Mouse (Mus musculus): Measurements from ENCODE around the gene Clrn1. TPM values are rescaled to one million over a fixed set of nuclear protein-coding genes. Genes with fewer than 3 reads are reported as not detected.
"Not testable (repeated sequence)": the region's sequence is repeated elsewhere in the genome, so short reads cannot be mapped to it uniquely, and the experiment has no call there.

Clrn1 gene
- total RNA-seq (2015; ENCODE audit: low replicate concordance), result 4.2 TPM in 1 of 2 replicates, not detected in the other
- total RNA-seq (2017; ENCODE audit: low replicate concordance), result not detected in 2 replicates

DNA sequence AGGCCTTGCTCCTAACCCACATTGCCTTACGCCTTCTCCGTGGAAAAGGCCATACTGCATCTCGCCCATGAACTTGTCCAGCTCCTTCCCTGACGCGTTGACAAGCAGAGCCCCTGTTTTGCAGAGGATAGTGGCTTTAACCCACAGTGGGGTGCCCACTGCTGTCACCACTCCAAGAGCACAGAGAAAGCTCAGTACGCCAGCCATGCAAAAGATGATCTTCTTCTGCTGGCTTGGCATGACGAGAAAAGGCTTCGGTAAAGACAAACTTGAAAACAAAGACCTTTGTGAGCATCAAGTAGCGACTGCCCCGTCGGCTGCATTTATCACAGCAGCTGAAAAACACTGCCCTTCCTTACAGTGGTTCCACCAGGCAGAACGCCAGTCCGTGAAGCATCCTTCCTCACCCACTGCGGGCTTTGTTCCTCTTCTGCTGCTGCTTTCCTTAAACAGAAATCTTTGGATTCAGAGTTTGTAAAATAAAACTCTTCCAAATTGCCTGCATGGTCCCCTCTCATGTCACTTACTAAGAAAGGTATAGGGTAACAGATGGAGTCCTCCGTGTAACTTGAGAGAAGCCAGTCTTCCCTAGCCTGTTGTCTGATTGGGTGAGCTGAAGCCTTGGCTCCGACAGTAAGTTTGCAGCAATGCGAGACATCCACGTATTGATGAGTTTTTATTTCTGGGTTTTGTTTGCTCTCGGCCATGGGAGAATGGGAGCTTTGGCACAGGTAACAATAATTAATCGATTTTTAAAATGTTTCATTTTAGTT lies at the start of gene Clrn1:
TSS of gene Clrn1 (minus strand) at position 540 of the 773 bp plus-strand sequence.
- no peak for ATAC-seq (replicated peaks; ENCODE audit: low FRiP score, poor library complexity, severe bottlenecking)

- no peak for ATAC-seq (replicated peaks; ENCODE audit: low FRiP score, poor library complexity, severe bottlenecking)
Observed at GRCm38 (mm10) chr3:58924027-58924426, 38.9 kb upstream of the Clrn1 start.

DNA sequence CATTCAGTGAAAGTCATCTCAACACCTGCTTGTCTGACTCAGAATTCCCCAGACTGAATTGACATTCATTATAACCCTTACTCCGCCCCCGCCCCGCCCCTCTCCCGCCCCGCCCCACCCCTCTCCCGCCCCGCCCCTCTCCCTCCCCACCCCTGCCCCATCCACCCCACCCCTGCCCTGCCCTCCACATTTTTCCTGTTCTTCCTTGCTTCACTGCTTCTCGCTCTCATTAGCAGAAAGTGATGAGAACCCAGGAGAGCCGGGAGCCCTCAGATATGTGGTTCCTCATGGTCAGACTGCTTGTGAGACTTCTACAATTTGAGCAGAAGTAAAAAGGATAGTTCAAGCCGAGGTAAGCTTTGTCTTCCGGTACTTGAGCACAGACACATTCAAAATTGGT lies 38.0 kb upstream of the Clrn1 start:
- ATAC-seq (replicated peaks; ENCODE audit: low FRiP score, poor library complexity, severe bottlenecking), result no peak

DNA sequence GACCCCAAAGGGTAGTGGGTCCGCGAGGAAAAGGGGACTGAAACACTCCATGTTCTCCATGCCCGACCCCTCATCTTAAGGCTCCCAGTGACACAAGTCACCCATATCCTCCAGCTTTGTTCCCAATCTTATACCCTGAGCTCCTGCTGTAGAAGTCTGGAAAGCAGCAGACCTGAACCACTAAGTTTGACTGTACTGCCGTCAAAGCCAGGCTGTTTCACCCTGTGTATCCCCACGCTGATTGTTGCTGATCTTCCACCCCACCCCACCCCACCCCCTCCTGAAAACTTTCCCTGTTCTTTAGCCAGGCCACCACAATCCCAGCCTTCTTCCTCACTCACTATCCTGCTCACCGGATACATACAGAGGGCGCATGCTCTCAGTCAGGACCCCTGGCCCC lies 37.5 kb upstream of the Clrn1 start:
- no peak for ATAC-seq (replicated peaks; ENCODE audit: low FRiP score, poor library complexity, severe bottlenecking)

GRCm38 (mm10) chr3:58921316-58921715 lies 36.2 kb upstream of the Clrn1 start:
- no peak for ATAC-seq (replicated peaks; ENCODE audit: low FRiP score, poor library complexity, severe bottlenecking)

DNA sequence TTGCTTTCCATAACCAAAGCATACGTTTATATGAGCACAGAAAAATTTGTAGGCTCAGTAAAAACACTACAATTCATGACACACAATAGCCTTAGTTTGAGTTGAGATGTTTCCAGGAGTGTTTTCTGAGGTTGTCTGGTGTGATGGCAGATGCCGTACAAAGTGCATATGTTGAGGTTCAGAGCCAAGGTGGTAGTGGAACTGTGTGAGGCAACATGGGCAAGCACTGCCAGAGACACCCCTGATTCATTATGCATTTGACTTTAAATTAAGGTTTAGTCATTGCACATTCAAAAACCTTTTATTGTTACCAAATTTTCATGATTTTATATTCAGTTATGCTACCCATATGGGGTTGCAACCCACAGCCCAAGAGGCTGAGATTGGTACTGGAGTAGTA lies 19.5 kb upstream of the Clrn1 start:
- no peak for ATAC-seq (replicated peaks; ENCODE audit: low FRiP score, poor library complexity, severe bottlenecking)

DNA sequence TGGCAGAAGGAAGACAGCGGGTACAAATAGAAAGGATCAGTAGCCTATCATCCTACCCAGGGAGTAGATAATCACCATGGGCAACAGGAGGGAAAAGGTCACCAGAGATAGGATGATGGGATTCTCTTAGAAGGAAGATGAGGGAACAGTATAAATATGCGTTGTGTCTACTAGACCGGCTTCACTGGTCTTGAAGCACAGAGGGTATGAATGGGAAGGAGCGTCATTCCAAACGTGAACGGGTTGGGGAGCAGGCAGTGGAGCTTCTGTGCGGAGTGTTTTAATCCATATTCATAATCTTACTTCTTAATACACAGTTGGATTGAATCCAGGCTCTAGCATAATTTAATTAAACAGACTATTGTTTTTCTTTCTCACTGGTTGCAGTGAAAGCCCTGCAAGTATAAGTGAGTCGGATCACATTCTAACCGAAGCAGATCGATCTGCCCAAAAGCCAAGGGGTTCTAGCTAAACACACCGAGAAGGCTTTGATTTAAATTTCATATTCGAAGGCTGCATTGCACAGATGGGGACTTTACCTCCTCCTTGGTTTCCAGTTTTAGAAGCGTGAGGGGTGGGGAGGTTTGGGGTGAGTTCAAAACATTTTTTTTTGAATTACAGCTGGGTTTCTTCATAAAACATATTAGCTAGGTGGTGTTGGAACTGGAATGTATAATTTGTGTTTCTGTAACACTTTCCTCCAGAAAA lies 17.1 kb upstream of the Clrn1 start:
- no peak for ATAC-seq (replicated peaks; ENCODE audit: low FRiP score, poor library complexity, severe bottlenecking)

DNA sequence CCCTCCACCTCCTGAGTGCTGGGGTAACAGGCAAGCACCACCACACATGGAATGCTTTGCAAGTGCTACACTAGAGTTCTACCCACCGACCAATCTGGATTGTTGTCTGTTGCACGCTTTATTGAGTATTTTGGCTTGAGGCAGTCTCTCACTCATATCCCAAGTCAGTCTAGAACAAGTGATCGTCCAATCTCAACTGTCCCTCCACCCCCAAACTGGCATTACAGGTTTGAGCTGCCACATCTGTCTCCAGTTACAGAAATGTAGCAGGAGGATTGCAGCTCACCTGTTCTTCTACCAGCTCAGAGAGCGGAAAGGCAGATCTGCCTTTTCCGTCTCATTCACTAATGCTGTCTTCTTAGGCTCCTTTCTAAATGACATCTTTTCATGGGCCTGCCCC lies 10.0 kb upstream of the Clrn1 start:
- no peak for ATAC-seq (replicated peaks; ENCODE audit: low FRiP score, poor library complexity, severe bottlenecking)

GRCm38 (mm10) chr3:58894529-58894928 lies 9.4 kb upstream of the Clrn1 start:
- no peak for ATAC-seq (replicated peaks; ENCODE audit: low FRiP score, poor library complexity, severe bottlenecking)

DNA sequence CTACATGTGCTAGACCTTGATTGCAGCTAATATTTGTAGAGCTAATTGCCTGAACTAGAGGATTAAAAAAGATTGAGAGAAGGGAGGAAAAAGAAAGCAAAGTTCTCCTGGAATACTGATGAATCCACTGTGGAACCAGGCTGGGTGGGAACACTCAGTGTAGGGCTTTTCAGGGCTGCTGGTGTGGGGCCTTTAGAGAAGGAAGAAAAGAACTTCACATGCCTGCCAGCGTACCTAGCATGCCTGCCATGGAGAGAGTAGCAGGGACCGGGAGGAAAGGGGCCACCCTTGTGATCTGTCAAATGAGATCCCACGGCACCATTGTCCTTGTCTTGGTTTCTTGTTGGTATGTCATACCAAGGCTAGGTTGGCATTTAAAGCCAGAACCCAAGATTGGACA lies 4.5 kb upstream of the Clrn1 start:
- ATAC-seq (replicated peaks; ENCODE audit: low FRiP score, poor library complexity, severe bottlenecking), result no peak

DNA sequence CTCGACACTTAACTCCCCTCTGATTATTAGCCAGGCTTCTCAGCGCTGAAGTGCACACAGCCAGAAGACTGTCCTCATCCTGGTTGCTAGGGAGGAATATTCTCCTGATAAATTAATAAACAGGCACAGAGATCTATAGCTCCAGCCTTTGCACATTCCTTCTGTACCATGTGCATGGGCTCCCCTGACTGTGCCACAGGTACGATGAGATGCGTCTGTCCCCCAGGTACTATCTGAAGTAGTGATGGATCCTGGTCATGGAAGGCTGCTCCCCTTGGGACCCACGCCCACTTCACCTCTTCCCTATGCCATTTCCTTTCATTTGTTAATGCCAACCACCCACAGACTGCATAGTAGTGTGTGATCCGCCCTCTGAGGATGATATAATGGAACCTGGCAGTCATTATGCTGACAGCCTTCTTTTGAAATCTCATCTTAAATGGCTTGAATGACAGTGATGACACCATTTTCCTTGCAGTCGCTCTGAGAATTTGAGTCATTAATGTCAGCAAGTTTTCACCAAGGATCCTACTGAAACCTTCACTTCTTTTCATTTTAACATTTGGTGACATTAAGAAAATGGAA lies 3.1 kb upstream of the Clrn1 start:
- no peak for ATAC-seq (replicated peaks; ENCODE audit: low FRiP score, poor library complexity, severe bottlenecking)

- no peak for ATAC-seq (replicated peaks; ENCODE audit: low FRiP score, poor library complexity, severe bottlenecking)
Observed at GRCm38 (mm10) chr3:58887719-58888118, 2.6 kb upstream of the Clrn1 start.

GRCm38 (mm10) chr3:58883511-58883907 lies 1.6 kb downstream of the Clrn1 start:
- ATAC-seq (replicated peaks; ENCODE audit: low FRiP score, poor library complexity, severe bottlenecking), result no peak

GRCm38 (mm10) chr3:58882878-58883510 lies 2.1 kb downstream of the Clrn1 start:
- no peak for ATAC-seq (replicated peaks; ENCODE audit: low FRiP score, poor library complexity, severe bottlenecking)

GRCm38 (mm10) chr3:58881016-58881415 lies 4.1 kb downstream of the Clrn1 start:
- no peak for ATAC-seq (replicated peaks; ENCODE audit: low FRiP score, poor library complexity, severe bottlenecking)

DNA sequence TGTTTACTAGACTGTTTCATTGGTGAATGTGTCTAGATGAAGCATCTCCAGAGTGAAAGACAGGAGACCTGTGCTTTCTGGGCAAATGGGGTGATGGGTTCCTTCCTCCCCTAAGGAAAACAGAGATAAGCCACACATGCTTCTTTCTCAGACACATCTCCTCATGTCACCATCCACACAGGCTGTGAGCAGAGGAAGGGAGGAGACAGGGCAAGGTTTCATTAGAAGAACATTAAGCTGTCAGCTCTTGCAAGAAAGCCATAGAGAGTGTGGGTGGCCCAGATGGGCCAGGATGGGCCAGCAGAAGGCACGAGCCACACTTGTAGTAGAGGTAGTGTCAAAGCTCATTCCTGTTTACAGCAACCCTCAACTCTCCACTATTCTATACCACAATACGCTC lies 5.0 kb downstream of the Clrn1 start:
- ATAC-seq (replicated peaks; ENCODE audit: low FRiP score, poor library complexity, severe bottlenecking), result no peak

- not testable (repeated sequence) for ATAC-seq (replicated peaks; ENCODE audit: low FRiP score, poor library complexity, severe bottlenecking)
Observed at GRCm38 (mm10) chr3:58871882-58872281, 13.3 kb downstream of the Clrn1 start.

DNA sequence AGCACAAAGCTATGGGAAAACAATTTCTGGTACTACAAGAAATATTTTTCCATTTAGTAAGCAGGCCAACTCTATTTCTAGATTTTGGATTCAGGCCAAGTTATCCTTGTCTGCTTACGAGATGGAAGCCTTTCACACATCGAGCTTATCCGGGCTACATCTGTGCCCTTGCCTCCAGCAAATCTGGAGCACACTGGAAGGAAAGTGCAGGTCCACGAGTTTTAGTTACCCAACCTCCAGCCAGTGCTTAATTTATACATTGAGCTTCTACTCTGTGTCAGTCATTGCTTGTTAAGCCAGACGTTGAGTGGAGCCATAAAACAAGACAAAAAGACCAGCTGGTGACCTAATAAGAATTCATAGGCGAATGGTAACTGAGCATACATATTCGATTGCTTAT lies 19.4 kb downstream of the Clrn1 start:
- ATAC-seq (replicated peaks; ENCODE audit: low FRiP score, poor library complexity, severe bottlenecking), result no peak

GRCm38 (mm10) chr3:58862976-58863375 lies 22.2 kb downstream of the Clrn1 start:
- no peak for ATAC-seq (replicated peaks; ENCODE audit: low FRiP score, poor library complexity, severe bottlenecking)

DNA sequence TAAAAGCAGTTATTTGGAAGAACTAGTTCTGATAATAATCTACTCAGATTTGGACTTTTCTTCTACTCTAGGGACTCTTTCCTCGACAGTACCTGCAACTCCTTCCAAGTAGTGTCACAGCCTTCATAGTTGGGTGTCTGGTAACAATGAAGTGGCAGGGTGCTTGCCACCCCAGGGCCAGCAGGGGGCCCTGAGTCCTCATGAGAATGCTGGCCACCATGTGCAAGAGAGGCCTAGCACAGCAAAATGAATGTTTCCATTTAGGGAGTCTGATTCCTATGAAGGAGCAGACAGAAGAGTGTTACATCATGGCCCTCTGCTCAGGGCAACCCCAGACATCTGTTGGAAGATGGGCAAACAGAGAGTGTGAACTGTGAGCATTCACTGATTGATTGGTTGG lies 41.7 kb downstream of the Clrn1 start:
- no peak for ATAC-seq (replicated peaks; ENCODE audit: low FRiP score, poor library complexity, severe bottlenecking)

Measured in erythroid progenitor cell, adult 5-6 weeks (primary cell).